Mouse (Mus musculus) B cell, adult 2 months (primary cell): Measurements from ENCODE around the gene Zswim1.

Experiments
- DNase-seq, 2 experiments: peaks; one replicate each; pipeline ENCODE4 v3.0.0; 2022

The Zswim1 gene

DNA sequence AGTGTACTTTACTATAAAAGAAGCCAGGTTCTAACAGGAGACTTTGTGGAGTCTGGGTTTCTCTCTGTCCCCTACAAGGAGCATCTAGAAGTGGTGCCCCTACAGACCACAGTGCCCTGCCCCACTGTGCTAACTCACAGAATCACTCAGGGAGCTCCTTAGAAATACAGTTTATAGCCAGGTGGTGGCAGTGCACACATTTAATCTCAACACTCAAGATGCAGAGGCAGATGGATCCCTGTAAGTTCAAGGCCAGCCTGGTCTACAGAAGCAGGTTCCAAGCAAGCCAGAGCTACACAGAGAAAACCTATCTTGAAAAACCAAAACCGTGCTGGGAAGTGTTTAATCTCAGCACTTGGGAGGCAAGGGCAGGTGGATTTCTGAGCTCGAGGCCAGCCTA, 28.7 kb upstream of the Zswim1 start:
- peak in 1 of 2 experiments; percentile 33 for DNase-seq

GRCm38 (mm10) chr2:164794293-164794692, 28.2 kb upstream of the Zswim1 start:
- DNase-seq, result peak; percentile 79 to 82

GRCm38 (mm10) chr2:164795868-164796267, 26.6 kb upstream of the Zswim1 start:
- DNase-seq, result no peak

DNA sequence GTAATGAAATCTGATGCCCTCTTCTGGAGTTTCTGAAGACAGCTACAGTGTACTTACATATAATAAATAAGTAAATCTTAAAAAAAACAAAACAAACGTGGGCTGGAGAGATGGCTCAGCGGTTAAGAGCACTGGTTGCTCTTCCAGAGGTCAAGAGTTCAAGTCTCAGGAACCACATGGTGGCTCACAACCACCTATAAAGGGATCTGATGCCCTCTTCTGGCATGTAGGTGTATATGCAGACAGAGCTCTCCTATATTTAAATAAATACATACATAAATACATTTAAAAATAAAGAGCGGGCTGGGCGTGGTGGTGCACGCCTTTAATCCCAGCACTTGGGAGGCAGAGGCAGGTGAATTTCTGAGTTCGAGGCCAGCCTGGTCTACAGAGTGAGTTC, 23.9 kb upstream of the Zswim1 start:
- DNase-seq, result peak in 1 of 2 experiments; percentile 38

GRCm38 (mm10) chr2:164800252-164801004, 22.1 kb upstream of the Zswim1 start:
- DNase-seq, result no peak

GRCm38 (mm10) chr2:164803201-164803920, 19.1 kb upstream of the Zswim1 start:
- DNase-seq, result no peak

DNA sequence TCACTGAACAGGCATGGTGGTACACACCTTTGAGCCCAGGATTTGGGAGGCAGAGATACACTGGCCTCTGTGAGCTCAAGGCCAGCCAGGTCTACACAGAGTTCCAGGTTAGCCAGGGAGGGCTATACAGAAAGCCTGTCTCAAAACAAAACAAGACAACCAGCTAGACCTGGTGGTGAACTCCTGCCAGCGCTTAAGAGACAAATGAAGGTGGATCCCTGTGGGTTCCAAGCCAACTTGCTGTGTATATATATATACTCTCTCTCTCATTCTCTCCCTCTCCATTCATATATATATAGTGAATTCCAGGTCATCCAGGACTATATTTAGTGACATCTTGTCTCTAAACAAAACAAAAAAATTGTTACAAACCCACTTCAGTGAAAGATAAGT, 18.6 kb upstream of the Zswim1 start:
- no peak for DNase-seq

- peak; percentile 96 to 97 for DNase-seq
Measured at GRCm38 (mm10) chr2:164804533-164805331, 17.8 kb upstream of the Zswim1 start, which contains the start of the genes Acot8 and Zswim3. TSS of gene Acot8 (minus strand) at chr2:164804882. TSS of gene Zswim3 (plus strand) at chr2:164805098.

DNA sequence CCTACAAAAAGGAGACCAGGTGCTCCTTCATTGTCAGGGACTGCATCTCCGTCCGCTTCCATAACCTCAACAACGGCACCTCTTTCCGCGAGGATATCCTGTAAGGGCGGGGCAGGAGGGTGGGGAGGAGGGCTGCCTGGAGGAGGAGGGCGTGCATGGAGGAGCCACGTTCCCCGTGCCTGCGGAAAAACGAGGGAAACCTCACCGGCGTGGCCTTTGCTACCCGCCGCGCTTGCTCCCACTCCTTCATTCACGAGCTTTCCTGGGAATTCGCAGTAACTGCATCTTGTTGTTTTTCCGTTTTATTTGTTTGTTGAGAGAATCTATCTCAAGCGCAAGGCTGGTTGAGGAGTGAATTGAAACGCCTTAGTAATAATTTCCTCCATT, 17.2 kb upstream of the Zswim1 start:
- DNase-seq, result no peak

DNA sequence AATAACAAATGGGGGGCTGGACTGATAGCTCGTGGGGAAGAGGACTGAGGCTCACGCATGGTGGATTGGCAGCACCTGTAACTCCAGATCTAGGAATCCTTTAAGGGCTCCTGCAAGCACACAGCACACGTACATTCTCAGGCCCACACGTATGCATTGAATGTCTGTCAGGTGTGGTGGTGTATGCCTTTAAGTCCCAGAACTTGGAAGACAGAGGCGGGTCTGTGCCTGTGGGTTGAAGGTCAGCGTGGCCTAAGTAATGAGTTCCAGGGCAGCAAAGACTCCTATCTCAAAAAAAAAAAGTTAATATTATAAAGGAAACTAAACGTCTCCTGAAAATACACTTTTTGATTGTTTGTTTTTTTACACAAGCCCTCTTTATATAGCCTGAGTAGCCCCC, 15.9 kb upstream of the Zswim1 start:
- DNase-seq, result no peak

DNA sequence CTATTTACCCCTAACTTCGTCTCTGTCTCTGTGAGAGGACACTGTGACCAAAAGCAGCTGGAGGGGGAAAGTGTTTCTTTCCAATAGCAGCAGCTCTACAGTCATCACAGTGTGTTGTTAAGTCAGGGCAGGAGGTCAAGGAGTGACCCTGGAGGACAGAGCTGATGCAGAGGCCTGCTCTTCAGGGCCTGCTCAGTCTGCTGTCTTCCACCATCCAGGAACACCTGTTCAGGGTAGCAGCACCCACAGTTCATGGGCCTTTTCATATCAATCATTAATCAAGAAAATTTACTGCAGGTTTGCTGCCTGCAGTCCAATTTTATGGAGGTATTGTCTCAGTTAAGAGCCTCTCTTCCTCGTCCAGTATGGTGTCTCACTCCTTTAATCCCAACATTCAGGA, 8.9 kb upstream of the Zswim1 start:
- no peak for DNase-seq

GRCm38 (mm10) chr2:164815348-164815747, 7.1 kb upstream of the Zswim1 start:
- no peak for DNase-seq

- no peak for DNase-seq
Measured at GRCm38 (mm10) chr2:164815821-164816220, 6.7 kb upstream of the Zswim1 start.

- DNase-seq, result no peak
Measured at GRCm38 (mm10) chr2:164817206-164817605, 5.3 kb upstream of the Zswim1 start.

DNA sequence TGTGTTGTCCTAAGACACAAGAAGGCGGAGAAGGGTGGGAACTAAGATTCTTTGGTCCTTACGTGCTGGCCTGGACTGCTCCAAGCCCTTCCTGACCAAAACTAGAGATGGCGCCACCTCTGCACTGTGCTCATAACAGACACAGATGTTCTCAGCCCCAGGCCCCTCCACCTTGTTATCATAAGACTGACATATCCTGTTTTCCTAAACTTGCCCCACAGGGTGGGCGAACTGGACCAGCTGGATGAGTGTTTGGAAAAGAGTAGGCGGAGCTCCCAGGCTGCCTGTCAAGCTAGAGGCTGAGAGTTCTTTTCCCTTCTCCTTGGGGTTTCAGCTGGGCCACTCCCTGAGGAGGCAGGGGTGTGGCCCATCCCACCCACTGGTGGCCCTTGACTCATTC, 4.8 kb upstream of the Zswim1 start:
- DNase-seq, result no peak

DNA sequence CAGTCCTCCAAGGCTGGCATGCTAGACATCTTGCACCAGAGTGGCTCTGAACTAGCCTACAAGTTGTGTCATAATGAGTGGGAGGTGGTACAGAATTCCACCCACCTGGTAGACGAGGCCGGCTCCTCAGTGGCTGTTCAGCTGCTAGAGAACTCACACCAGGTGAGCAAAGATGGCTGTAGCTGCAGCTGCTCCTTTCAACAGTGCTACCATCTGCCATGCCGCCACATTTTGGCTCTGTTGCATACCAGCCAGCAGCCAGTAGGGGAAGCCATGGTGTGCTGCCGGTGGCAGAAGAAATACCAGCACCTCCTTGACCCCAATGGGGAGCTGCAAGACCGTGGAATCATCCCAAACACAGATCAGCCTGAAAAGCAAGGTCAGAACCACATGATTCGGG, 1.4 kb upstream of the Zswim1 start:
- no peak for DNase-seq

- DNase-seq, result no peak
Measured at GRCm38 (mm10) chr2:164823181-164823585, 697 bp downstream of the Zswim1 start.

- DNase-seq, result no peak
Measured at GRCm38 (mm10) chr2:164823969-164824368, 1.5 kb downstream of the Zswim1 start.

GRCm38 (mm10) chr2:164825521-164825920, 3.0 kb downstream of the Zswim1 start:
- no peak for DNase-seq

DNA sequence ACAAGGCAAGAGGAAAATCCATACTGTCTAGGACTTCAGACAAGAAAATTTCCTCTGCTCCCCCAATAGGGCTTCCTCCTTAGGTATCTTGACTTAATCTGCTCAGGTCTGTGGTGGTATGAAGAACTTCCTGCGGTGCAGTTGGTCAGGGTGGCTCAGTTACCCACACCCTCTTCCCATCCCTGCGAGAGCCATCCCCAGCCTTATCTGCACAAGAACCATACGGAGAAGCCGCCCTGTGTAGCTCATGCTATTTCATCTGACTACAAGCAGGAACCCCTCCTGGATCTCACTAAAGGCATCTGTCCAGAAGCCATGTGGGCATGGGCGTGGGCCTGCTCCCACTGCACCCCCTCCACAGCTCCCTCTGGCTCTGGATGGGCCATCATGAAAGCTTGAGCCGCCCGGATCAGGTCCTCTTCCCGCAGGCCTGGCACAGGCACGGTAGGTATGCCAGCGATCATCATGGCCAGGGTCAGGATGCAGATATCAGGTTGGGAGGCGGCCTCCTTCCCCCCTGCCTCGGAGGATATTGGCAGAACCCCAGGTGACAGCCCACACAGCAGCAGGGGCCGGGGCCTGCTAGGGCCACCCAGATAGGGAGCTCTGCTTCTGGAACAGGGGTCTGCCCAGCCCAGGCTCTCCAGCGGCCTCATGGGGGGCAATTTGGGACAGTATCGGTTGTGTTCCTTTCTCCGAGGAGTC, 4.8 kb downstream of the Zswim1 start:
- no peak for DNase-seq

DNA sequence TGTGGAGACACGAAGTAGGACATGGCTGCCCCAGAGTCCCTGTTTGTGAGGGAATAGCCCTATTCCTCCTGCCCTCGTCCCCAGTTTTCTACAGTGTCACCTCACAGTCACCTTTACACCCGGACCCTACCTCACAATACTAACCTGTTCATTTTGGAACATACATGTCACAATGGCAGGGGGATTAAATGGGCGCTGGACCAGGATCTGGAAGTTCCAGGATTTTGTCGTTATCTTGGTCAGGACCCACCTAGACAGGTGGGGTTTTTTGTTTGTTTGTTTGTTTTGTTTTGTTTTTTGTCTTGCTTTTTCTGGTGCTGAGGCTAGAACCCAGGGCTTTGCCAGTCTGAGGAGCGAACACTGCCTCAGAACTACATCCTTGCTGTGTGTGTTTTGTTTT, 6.0 kb downstream of the Zswim1 start, which contains the start of gene Spata25:
TSS of gene Spata25 (minus strand) at position 101 of the 400 bp plus-strand sequence.
- DNase-seq, result no peak

GRCm38 (mm10) chr2:164829090-164829489, 6.6 kb downstream of the Zswim1 start:
- DNase-seq, result no peak

DNA sequence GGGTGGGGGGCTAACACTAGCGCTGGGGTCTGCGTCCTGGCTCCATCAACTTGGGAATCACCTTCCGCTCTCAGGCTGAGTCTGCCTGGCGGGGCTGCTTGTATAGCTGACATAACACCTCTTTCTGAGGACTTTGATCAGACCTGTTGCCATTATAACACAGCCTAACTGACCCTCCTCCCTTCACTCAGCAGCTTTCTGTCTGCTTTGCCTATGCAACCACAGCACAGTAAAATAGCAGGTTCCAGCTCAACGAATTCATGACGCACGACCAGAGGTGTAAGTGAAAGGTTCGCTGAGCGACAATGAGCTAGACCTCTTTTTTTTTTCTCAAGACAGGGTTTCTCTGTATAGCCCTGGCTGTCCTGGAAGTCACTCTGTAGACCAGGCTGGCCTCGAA, 8.5 kb downstream of the Zswim1 start:
- peak; percentile 32 to 44 for DNase-seq
